Mouse (Mus musculus): ENCODE measurements at regions not wholly inside any gene's neighbourhood (a gene's known extent, or its start where the extent isn't known, plus 50 kb on each side); places are given as distances from the start of the nearest gene placed in this dataset.
"Not testable (repeated sequence)": the region's sequence is repeated elsewhere in the genome, so short reads cannot be mapped to it uniquely, and the experiment has no call there.

- no peak for DNase-seq (ENCODE audit: low spot score)
These were observed 624.8 kb upstream of the BB014433 start for GRCm38 (mm10) chr8:15670722-15671121.

DNA sequence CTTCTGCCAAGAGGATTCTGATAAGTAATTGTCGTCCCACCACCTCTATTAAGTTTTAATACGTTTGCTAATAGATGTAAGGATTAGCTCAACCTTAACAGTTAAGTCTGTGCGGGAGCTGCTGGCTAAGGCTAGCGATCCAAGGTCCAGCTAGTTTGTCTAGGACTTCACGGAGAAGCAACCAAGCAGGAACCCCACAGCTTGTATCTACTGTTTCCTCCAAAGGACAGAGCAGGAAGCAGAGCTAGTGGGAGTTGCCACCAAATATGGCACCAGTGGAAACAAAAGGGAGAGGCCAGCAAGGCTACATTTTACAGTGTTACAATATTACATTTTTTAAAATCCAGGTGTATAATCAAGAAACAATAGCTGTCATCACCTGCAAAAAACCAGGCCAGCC lies 624.4 kb upstream of the BB014433 start:
- no peak for DNase-seq (ENCODE audit: low spot score)

DNA sequence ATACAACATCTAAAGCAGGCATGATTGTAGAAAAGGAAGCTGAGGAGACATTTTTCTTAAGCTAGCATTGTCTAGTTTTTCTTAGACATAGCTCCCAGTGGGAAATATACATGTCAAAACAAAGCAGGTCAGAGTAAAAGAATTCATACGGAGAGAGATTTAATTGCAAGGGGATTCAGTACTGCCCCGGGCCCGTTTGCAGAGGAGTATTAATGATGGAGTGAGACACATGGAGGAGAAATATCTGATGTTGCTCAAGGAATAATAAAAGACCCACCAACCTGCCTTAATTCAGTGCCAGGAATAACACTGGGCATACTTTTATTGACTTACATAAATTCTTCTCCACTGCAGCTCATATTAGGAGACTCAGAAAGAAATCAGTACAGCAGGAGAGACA lies 623.6 kb upstream of the BB014433 start:
- no peak for DNase-seq (ENCODE audit: low spot score)

DNA sequence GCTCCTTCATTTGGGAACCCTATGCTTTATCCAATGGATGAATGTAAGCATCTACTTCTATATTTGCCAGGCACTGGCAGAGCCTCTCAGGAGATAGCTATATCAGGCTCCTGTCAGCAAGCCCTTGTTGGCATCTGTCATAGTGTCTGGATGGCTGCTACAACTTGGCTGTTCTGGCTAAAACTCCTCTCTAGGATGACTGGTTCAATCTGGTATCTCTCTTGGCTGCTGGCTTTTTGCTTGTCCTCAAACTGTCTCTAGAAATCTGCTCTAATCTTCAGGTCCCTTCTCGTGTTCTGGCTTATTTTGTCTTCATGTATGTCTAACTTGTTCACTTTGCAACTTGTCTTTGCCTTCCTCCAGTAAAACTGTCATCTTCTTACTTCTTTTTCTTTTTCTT lies 614.7 kb upstream of the BB014433 start:
- no peak for DNase-seq (ENCODE audit: low spot score)

GRCm38 (mm10) chr8:15634769-15635366 lies 589.0 kb upstream of the BB014433 start:
- DNase-seq (ENCODE audit: low spot score), result no peak

DNA sequence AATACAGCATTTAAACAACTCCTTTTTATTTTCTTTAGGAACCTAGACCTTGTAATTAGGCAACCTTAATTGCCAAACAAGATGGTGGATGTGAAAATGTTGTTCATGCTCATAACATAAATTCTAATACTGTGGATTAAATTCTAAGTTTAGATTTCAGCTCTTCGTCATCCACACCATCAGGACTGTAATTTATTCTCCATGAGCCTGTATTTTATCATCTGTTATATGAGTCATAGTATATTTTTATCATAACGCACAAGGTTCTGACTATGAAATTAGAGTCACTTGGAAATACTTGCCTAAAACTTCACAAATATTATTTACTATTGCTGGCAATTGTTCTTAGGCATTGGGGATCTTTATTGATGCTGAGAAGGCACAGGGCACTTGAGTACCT lies 582.7 kb upstream of the BB014433 start:
- no peak for DNase-seq (ENCODE audit: low spot score)

GRCm38 (mm10) chr8:15623602-15624392 lies 577.9 kb upstream of the BB014433 start:
- not testable (repeated sequence) for DNase-seq (ENCODE audit: low spot score)

DNA sequence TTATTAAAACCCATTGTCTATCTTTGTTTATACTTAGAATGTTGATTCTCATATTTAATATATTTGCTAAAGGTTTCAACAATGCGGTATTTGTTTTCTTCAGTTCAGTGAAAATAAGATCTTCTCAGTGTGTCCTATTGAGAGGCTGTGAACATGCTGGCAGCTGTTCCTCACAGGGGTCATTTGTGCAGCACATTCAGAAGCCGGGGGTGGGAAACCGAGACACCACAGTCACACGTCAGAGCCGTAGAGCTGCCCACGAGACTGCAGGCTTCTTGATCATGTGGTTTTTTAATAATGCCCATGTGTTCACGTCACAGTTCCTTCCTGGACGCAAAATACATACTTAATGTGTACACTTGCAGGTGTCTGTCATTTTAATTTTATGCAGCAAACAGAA lies 564.3 kb upstream of the BB014433 start:
- DNase-seq (ENCODE audit: low spot score), result no peak

DNA sequence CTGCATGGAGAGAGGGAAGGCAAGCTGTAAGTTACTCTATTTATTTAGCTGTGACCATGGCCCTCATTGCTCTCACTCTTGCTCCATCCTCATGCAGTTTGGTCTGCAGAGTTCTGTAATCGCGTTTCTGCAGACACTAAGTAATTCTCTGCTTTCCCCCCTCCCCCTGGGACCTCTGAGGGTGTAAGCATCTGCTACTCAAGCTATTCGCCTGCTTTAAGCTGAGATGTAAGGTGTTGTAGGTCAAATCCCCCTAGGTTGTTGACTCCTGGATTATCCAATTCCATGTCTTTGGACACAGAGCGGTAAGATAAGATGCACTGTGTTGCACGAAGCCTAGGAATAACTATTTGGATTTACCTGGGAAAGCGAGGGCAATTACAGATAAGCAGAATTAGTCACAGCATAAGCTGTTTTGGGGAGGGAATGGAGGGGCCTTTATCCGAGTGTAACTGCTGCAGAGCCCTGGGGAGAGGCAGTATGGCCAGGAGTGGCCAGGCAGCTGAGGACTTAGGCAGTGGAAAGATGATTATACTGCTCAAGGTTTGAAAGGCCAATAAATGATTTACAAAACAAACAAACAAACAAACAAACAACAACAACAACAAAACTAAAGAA lies 561.8 kb upstream of the BB014433 start:
- DNase-seq (ENCODE audit: low spot score), result no peak

DNA sequence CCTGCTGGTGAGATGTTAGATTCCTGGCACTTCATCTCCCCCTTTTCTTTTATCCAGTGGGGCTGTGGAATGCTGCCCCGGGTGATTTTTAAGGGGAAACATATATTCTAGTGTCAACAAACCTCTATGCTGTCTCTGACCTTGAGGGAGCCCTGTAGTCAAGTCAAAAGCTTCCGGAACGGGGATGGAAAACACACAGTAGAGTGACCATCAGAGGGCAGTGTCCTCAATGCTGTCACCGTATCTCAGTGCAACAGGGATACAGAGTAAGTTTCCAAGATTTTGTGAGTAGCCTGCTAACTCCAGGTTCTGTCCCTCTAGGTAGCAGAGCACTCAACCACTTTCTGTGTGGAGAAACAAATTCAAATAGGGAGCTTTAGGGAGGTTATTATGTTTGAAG lies 555.7 kb upstream of the BB014433 start:
- DNase-seq (ENCODE audit: low spot score), result no peak

DNA sequence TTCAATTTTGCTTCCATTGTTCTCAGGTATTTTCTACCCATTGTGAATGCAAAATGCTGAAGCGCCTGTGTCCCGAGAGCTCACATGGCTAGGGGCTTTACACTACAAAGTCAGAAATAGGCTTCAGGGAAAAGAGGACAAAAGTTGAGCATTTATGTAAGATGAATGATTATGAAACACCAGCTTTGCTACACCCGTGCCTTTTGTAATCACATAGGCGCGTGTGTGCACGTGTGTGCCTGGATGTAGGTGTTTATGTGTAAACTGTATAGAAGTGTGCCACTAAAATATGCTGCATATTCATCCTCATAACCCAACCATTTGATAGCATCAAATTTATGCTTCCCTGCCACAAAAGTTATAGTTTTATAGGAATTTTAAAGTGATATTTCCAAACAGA lies 547.2 kb upstream of the BB014433 start:
- no peak for DNase-seq (ENCODE audit: low spot score)

DNA sequence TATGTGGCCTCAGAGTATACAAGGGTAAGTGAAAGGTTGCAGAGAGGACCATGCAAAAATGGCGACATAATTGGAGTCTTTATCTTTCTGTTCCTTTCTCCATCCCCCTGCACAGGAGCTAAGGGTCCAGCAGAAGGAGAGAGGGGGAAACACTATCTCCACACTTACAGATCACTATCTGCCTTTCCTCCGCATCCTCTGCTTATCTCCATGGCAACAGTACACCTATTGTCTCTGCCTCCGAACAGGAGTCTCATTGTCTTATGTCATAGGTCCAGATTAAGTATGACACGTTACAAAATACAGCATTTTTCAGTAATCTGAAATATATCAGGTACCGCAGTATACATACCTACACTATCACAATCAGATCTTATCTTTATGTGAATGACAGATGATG lies 537.9 kb upstream of the BB014433 start:
- no peak for DNase-seq (ENCODE audit: low spot score)

GRCm38 (mm10) chr8:15570091-15570490 lies 524.2 kb upstream of the BB014433 start:
- DNase-seq (ENCODE audit: low spot score), result no peak

DNA sequence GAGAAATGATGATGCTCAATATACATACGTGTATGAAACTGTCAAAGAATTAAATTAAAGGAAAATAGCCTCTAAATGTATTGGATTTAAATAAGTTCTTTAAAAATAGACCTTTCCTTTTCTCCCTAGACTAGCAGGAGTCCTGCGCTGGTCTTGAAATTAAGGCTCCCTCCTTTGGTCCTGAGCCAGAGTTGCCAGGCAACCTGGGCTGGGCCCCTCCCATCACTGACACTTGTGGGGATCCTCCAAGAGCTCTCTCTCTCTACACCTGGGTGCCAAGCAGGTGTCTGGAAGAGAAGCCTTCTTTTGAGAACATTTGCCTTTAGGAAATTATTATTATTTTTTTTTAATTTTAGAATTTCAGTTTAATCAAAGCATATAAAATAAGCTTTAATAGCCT lies 521.9 kb upstream of the BB014433 start:
- DNase-seq (ENCODE audit: low spot score), result no peak

DNA sequence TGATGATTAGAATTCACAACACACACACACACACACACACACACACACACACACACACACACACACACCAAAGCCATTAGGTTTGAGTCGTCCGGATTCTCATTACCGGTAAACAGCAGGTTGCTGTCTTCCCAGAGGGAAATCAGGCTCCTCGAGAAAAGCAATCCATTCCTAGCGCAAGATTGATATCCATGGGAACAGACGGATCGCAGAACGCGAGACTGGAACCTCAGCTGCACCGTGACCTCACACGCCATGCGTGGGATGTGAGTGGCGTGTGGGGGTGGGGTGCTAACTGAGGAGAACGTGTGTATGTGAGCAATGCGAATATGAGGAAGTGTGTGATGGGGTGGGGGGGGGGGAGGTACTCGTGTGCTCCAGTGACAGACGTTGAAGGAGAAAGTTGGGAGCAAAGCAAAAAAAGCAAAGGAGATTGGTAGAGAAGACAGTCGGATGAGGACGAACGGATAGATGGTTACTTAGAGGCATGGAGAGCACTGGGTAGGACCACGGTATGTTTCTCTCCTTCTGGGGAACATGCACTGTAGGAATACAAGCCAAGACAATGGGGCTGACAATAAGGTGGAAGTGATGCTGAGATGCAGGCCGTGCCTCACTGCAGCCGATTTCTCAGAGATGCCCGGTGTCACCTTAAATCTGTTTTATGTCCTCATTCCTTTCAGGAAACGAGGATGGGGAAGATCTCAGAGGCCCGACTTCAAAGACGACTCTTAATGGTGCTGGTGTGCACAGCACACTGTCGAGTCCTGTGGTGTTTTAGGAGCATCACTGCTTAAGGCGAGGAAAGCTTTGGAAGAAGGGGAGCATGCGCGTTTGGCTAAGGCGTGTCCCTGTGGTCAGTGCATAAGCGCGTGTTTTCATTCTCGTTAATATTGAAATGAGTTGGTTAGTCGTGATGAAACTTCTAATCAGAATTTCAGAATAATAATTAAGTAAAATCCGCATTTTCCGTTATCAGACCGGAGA lies 516.7 kb upstream of the BB014433 start:
- DNase-seq (ENCODE audit: low spot score), result no peak

DNA sequence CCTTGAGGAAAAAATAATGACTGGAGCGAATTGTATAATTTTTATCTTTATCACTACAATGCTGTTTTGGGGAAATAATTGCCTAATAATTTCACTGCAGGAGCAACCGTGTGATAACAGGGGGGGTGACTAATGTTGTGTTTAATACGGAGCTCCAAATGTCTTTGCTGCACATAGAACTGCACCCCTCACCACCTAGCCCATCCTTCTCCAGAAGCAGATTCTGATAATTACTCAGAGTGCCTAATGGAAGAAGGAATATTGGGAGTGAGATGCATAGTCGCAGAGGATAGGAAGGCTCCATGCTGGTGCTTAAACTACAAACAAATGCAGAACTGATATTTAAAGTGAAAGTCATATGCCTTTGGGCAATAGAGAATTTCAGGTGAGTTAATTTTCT lies 486.1 kb upstream of the BB014433 start:
- DNase-seq (ENCODE audit: low spot score), result no peak

DNA sequence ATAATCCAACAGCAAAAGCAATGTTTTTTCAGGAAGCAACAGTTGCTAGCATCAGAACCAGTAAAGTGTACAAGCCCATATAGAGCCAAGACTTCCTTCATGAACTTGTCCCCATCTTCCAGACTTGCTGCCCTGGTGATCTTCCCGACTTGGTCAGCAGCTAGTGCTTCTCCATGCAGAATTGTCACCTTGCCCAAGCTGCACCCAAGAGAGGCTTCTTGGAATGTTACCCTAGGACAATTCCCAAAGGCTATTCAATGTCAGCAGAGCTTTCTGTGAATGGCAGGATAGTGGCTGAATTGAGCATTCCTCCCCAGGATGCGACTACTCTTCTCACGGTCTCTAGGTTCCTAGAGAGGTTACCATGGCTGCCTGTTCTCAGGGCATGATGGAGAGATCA lies 479.6 kb upstream of the BB014433 start:
- DNase-seq (ENCODE audit: low spot score), result no peak

GRCm38 (mm10) chr8:15519896-15520295 lies 474.0 kb upstream of the BB014433 start:
- DNase-seq (ENCODE audit: low spot score), result peak; percentile 88

GRCm38 (mm10) chr8:15500973-15501372 lies 455.1 kb upstream of the BB014433 start:
- DNase-seq (ENCODE audit: low spot score), result no peak

- no peak for DNase-seq (ENCODE audit: low spot score)
These were observed 451.7 kb upstream of the BB014433 start for GRCm38 (mm10) chr8:15497566-15497965.

DNA sequence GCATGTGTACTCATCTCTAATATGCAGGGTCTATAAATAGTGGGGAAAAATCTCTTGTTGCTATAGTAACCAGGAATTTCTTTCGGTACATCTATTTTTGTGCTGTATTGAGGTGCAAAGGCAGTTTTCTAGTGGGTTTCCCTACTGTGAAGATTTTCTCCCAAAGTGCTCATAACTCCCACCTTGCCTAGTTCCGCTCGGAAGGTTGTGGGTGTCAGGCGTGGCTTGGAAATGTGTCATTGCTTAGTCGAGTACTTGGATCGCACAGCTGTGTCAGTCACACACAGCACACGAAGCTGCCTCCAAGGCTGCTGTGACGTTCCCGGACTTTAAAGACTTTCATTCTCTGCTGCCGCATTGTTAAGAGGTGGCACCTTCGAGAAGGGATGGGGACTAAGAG lies 450.4 kb upstream of the BB014433 start:
- no peak for DNase-seq (ENCODE audit: low spot score)

- no peak for DNase-seq (ENCODE audit: low spot score)
These were observed 444.9 kb upstream of the BB014433 start for GRCm38 (mm10) chr8:15490774-15491173.

Data from layer of hippocampus, adult 9-10 months (tissue).